Mouse (Mus musculus) hindbrain, embryonic 14.5 days (tissue): ENCODE measurements around the gene Dedd2. TPM values are rescaled to one million over a fixed set of nuclear protein-coding genes. Genes with fewer than 3 reads are reported as not detected.
"Not testable (repeated sequence)": the region's sequence is repeated elsewhere in the genome, so short reads cannot be mapped to it uniquely, and the experiment has no call there.

ENCODE experiments used
- ATAC-seq: fragments of 200-750 bp; cut with Nextera tagmentation; 2 replicates; pipeline ENCODE4 v1.8.0; 2017; ENCODE audit warnings: moderate number of reproducible peaks, mild to moderate bottlenecking, moderate TSS enrichment, moderate library complexity; ENCODE audit not compliant: low FRiP score
- DNase-seq: peaks from one replicate; pipeline ENCODE4 v3.0.0-alpha.2; 2015; ENCODE audit warnings: low spot score
- H3K27ac ChIP-seq: fragments of 300-500 bp; sonication (generic); 2 replicates; pipeline ENCODE4 v1.5.1; 2014; ENCODE audit warnings: mild to moderate bottlenecking, moderate library complexity
- H3K27me3 ChIP-seq: fragments of 300-500 bp; sonication (generic); 2 replicates; pipeline ENCODE4 v1.6.1; 2014; ENCODE audit warnings: mild to moderate bottlenecking, low read length, mixed read lengths; ENCODE audit not compliant: control insufficient read depth, insufficient read depth
- H3K36me3 ChIP-seq: fragments of 300-500 bp; sonication (generic); replicated peaks from 2 replicates; pipeline ENCODE4 v1.6.1; 2014; ENCODE audit not compliant: control insufficient read depth, insufficient read depth
- H3K4me1 ChIP-seq: fragments of 300-500 bp; sonication (generic); replicated peaks from 2 replicates; pipeline ENCODE4 v1.6.1; 2014; ENCODE audit warnings: antibody characterized with exemption, low read length, mixed read lengths; ENCODE audit not compliant: control insufficient read depth, insufficient read depth
- H3K4me2 ChIP-seq: fragments of 300-500 bp; sonication (generic); replicated peaks from 2 replicates; pipeline ENCODE4 v1.6.1; 2014; ENCODE audit warnings: mild to moderate bottlenecking, moderate library complexity
- H3K4me3 ChIP-seq: fragments of 300-500 bp; sonication (generic); replicated peaks from 2 replicates; pipeline ENCODE4 v1.5.1; 2014; ENCODE audit warnings: mild to moderate bottlenecking, low read length
- H3K9ac ChIP-seq: fragments of 300-500 bp; sonication (generic); 2 replicates; pipeline ENCODE4 v1.6.1; 2014
- H3K9me3 ChIP-seq: fragments of 300-500 bp; sonication (generic); 2 replicates; pipeline ENCODE4 v1.6.1; 2016; ENCODE audit warnings: low read length; ENCODE audit not compliant: control insufficient read depth
- WGBS: fragments of 180-500 bp; shearing (Covaris S2); extraction: QIAGEN DNeasy Blood & Tissue Kit; methylation state at CpG from one replicate; pipeline ENCODE4 v1.1.7; 2014; 5-methylcytosine and 5-hydroxymethylcytosine counted together
- polyA plus RNA-seq: library from polyadenylated mRNA; unstranded; fragments of >200 nt; fragmentation: Nextera tagmentation; extraction: Ambion mirVana; gene quantifications from 2 replicates; pipeline ENCODE4 v1.2.1, GENCODE M21; 2014

Gene Dedd2
- polyA plus RNA-seq: 13.8 and 14.9 TPM in 2 replicates

DNA sequence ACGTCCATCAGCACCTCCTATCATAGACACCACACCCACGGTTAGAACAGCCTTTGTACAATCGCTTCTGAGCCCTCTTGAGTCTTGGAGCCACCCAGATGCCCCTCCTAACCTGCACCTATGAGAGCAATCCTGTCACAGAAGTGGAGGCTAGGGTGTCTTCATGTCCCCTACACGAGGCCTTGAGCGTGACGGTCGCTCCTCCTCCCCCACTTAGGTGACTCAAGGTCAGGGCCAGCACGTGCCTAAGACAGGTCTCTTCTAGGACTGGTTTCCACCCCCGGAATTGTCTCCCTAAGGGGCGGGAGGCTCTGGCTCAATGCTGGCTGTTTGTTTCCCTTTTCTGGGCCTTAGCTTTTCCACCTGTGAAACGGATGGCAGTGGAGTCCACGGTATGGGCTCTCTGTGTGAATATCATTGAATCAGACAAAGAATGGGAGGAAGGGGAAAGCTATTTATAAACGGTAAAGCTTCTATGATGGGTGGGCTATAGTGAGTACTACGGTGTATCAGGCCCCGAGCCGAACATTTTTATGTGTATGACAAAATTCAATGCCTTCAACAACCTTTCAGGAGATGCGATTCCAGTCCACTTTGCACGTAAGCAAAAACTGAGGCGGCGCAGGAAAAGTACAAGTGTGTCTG lies at the start of gene Dedd2:
TSS of gene Dedd2 (minus strand) at position 159 of the 645 bp plus-strand sequence.
- no peaks in the 10 kb centered on the region for H3K9me3 ChIP-seq
- peaks cover 30% of the 10 kb centered on the region for H3K4me1 ChIP-seq
- no peak for ATAC-seq
- H3K4me3 ChIP-seq: peak within 1 kb of the TSS; percentile 81
- 8% methylated on average over 20 of the region's 20 CpGs for WGBS
- DNase-seq: no peak
- peak within 1 kb of the TSS; percentile 94 for H3K4me2 ChIP-seq
- peak within 1 kb of the TSS; percentile 77 for H3K9ac ChIP-seq
- H3K36me3 ChIP-seq: peaks cover 37% of the 10 kb centered on the region
- peak within 1 kb of the TSS; percentile 80 for H3K27ac ChIP-seq
- no peaks in the 10 kb centered on the region for H3K27me3 ChIP-seq

- H3K27me3 ChIP-seq: no peaks in the 10 kb centered on the region
- no peak overlapping the region for H3K27ac ChIP-seq
- H3K36me3 ChIP-seq: peaks cover 32% of the 10 kb centered on the region
- 86% methylated on average over 8 of the region's 8 CpGs for WGBS
- H3K9me3 ChIP-seq: no peaks in the 10 kb centered on the region
- H3K4me1 ChIP-seq: peaks cover 24% of the 10 kb centered on the region
- peak overlapping the region; percentile 89 for H3K4me2 ChIP-seq
- ATAC-seq (no peak), DNase-seq (no peak)
- peak overlapping the region; percentile 70 for H3K9ac ChIP-seq
- peak overlapping the region; percentile 52; the same call in 1 of the 2 replicates for H3K4me3 ChIP-seq
Observed at GRCm38 (mm10) chr7:25269545-25270271, 49.3 kb upstream of the Dedd2 start.

DNA sequence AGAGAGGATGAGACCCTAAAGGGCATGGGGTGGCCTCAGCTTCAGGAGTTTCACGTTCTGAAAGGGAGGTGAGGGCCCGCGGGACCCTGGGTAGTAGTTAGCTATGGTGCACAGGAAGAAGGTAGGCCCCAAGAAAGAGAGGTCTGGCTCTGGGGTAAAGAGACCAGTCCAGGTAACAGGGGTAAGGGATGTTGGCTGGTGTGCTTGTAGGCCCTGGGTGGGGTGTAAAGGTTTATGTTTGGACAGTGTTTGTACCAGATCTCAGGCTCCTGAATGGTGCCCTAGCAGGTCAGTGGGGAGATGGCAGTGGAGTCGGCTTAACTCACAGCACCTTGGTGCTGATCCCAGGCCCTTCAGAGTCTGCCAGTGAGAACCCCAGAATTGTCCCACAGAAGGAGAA lies 48.6 kb upstream of the Dedd2 start:
- Histone ChIP-seq H3K9ac (peak overlapping the region; percentile 70), H3K9me3 (no peaks in the 10 kb centered on the region), H3K36me3 (peaks cover 29% of the 10 kb centered on the region), H3K27me3 (no peaks in the 10 kb centered on the region), H3K4me1 (peaks cover 17% of the 10 kb centered on the region), H3K27ac (peak overlapping the region; percentile 71; the same call in 1 of the 2 replicates), H3K4me3 (peak overlapping the region; percentile 52), H3K4me2 (peak overlapping the region; percentile 89)
- 46% methylated on average over 4 of the region's 4 CpGs for WGBS
- no peak for DNase-seq
- ATAC-seq: no peak

GRCm38 (mm10) chr7:25268588-25268987 lies 48.2 kb upstream of the Dedd2 start:
- peaks cover 24% of the 10 kb centered on the region for H3K36me3 ChIP-seq
- peak overlapping the region; percentile 52 for H3K4me3 ChIP-seq
- H3K27me3 ChIP-seq: no peaks in the 10 kb centered on the region
- peak overlapping the region; percentile 71 for H3K27ac ChIP-seq
- no peaks in the 10 kb centered on the region for H3K9me3 ChIP-seq
- H3K4me2 ChIP-seq: peak overlapping the region; percentile 89
- 6% methylated on average over 7 of the region's 7 CpGs for WGBS
- DNase-seq (no peak), ATAC-seq (no peak)
- H3K4me1 ChIP-seq: peaks cover 15% of the 10 kb centered on the region
- peak overlapping the region; percentile 70 for H3K9ac ChIP-seq

DNA sequence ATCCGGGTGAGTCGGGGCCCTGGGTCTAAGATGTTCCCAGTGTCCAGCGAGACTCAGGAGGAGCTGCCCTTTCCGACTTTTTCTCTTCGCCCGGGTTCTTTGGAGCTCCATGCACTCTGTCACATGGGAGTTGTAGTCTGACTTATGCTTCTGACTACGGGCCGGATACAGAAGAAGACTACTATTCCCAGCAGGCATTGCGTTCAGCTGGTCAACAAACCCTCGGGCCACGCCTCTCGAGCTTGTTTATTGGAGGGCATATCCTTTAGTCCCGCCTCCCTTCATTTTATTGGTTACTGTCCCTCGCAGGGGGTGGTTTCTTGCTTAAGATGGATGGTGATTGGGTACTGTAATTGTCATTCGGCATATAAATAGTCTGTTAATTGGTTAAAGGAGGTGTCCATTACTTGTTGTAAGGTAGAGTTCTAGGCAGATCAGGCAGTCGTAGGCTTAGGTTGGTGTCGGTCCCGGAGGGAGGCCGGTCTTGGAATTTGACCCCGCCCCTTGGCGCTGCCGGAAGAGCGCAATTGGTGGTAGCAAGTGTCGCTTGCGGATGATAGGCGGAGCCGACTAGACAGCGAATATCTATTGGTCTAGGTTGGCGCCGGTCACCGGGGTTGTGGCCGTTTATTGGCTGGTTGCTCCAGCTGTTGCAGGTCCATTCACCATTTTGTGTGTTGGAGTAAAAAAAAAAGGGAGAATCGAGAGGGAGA lies 47.5 kb upstream of the Dedd2 start:
- DNase-seq: peak; percentile 99
- under 1% methylated on average over 33 of the region's 33 CpGs for WGBS

DNA sequence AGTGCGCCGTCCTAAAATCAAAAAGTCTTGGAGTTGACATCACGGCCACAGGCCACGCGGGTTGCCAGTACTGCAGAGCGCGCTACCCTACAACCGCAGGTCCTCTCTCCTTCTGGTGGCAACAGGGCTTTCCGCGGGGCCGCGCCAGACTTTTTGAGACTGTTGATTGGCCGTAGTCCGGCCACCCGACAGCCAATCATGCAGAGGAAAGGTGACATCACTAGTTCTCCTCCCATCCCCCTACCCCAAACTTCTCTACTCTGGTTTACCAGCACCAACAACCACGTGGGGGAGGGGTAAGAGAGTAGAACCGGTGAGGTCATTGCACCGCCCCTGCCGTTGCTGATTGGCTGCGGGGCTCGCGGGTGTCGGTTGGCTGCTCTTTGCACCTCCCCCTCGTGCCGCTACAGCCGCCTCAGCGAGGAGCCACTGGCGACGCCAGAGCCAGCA lies 46.9 kb upstream of the Dedd2 start, which contains the start of gene Cic:
TSS of gene Cic (plus strand) at position 404 of the 450 bp plus-strand sequence.
- ATAC-seq: peak; percentile 89
- Histone ChIP-seq H3K9ac (peak within 1 kb of the TSS; percentile 70), H3K27me3 (no peaks in the 10 kb centered on the region), H3K9me3 (no peaks in the 10 kb centered on the region), H3K4me3 (peak within 1 kb of the TSS; percentile 52), H3K4me2 (peak within 1 kb of the TSS; percentile 89), H3K36me3 (peaks cover 12% of the 10 kb centered on the region), H3K4me1 (peaks cover 15% of the 10 kb centered on the region), H3K27ac (peak within 1 kb of the TSS; percentile 92)
- under 1% methylated on average over 29 of the region's 29 CpGs for WGBS
- DNase-seq: peak; percentile 99

More for the DNA sequence above, 47.5 kb upstream of the Dedd2 start:
- Histone ChIP-seq H3K4me2 (peak overlapping the region; percentile 89), H3K27ac (peak overlapping the region; percentile 92), H3K9ac (peak overlapping the region; percentile 70), H3K4me1 (peaks cover 15% of the 10 kb centered on the region), H3K9me3 (no peaks in the 10 kb centered on the region), H3K36me3 (peaks cover 18% of the 10 kb centered on the region), H3K4me3 (peak overlapping the region; percentile 52), H3K27me3 (no peaks in the 10 kb centered on the region)
- ATAC-seq: peak; percentile 95

DNA sequence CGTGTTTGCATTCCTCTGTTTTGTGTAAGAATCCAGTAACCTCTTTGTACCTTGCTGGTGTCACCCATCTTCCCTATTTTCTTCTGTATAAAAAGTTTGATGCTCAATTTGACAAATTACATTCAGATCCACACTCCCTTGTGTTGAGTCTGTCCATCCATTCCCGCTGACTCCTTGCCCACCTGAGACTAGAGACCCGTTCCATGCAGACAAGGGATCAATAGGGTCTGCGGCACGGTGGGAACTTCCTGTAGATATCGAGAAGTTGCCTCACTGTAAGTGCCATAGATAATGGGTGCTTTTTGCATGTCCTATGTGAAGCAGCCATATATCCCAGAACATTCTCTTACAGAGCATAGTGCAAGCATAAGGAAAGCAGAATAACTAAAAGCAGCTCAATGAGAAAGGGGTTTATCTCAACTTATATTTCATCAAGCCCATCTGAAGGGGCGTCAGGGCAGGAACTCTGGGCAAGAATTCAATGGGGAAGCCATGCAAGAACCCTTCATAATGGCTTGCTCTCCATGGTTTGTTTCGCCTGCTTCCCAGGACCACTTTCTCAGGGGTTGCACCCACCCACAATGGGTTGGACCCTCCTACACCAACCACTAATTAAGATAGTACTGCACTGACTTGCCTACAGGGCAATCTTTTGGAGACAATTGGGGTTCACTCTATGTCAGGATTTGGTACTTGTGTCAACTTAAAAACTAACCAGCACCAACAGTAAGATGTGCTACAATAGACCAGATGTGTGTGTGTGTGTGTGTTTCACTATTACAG lies 46.0 kb upstream of the Dedd2 start:
- Histone ChIP-seq H3K4me3 (no peak overlapping the region), H3K4me1 (peaks cover 15% of the 10 kb centered on the region), H3K9ac (0 out of 2 replicates have a peak overlapping the region, but pooled peaks have one; percentile 58), H3K27me3 (no peaks in the 10 kb centered on the region), H3K27ac (no peak overlapping the region), H3K4me2 (peak overlapping the region; percentile 54; the same call in 1 of the 2 replicates), H3K9me3 (no peaks in the 10 kb centered on the region), H3K36me3 (peaks cover 2% of the 10 kb centered on the region)
- WGBS: 89% methylated on average over 8 of the region's 8 CpGs
- no peak for ATAC-seq
- DNase-seq: no peak

DNA sequence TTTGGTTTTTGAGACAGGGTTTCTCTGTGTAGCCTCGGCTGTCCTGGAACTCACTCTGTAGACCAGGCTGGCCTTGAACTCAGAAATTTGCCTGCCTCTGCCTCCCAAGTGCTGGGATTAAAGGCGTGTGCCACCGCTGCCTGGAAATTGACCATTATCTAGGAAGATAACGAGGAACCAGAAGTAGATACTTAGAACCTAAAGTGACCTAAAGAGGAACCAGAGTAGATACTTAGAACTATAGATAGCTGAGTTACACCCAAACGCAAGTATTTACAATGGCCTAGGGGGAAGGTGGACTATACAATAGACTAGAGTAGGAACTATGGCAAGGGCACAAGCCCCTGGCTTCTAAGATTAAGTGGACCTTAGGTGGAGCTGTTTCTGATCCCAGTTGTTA lies 45.3 kb upstream of the Dedd2 start:
- not testable (repeated sequence) for H3K9me3 ChIP-seq, DNase-seq, H3K27ac ChIP-seq, H3K4me3 ChIP-seq, ATAC-seq, H3K27me3 ChIP-seq, H3K9ac ChIP-seq, H3K4me2 ChIP-seq, H3K36me3 ChIP-seq
- peaks cover 15% of the 10 kb centered on the region for H3K4me1 ChIP-seq
- 94% methylated on average over 5 of the region's 5 CpGs for WGBS
